Mouse (Mus musculus): ENCODE measurements around the gene Lcorl. TPM values are rescaled to one million over a fixed set of nuclear protein-coding genes. Genes with fewer than 3 reads are reported as not detected.

Lcorl gene
- total and polyA plus RNA-seq, 3 experiments: 4.2 to 5.8 (median 5.6) TPM

DNA sequence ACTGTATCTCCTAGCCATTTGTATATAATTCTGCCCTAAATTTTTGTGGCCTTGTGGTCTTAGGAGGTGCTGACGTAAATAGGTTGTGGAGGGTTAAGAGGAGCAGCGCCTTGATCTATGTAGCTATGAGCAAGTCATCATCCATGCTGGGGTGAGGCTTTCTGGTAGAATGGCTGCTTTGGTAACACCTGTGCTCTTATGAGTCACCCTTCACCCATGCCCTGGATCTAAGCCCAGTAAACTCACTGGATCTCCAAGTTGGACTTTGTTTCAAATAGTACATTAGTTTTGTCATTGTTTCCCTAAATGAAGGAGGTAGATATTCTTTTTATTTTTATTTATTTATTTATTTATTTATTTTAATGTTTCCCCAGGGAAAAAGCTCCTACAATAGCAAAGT is 47.3 kb upstream of the Lcorl start:
- TF ChIP-seq MXI1 (IDR thresholded peaks at IDR 0.05; ENCODE audit: low read depth, low read length) (no peak), BHLHE40 (IDR thresholded peaks at IDR 0.05; ENCODE audit: low read depth, low read length) (no peak), ZNF384 (IDR thresholded peaks at IDR 0.05; ENCODE audit: low read depth, low read length) (no peak), SMC3 (IDR thresholded peaks at IDR 0.05; ENCODE audit: low read depth, low read length) (no peak), ELF1 (IDR thresholded peaks at IDR 0.05; ENCODE audit: low read depth, low read length) (no peak), USF1 (IDR thresholded peaks at IDR 0.05; ENCODE audit: low read depth, low read length) (no peak), KAT2A (IDR thresholded peaks at IDR 0.05; ENCODE audit: insufficient replicate concordance, low read length) (no peak), CHD2 (IDR thresholded peaks at IDR 0.05; ENCODE audit: low read length) (no peak), MAX (IDR thresholded peaks at IDR 0.05; ENCODE audit: low read length) (no peak), EP300 (IDR thresholded peaks at IDR 0.05; ENCODE audit: low read length) (no peak), GABPA (IDR thresholded peaks at IDR 0.05; ENCODE audit: insufficient replicate concordance, low read depth, low read length) (no peak), MEF2A (IDR thresholded peaks at IDR 0.05; ENCODE audit: borderline replicate concordance, low read depth, low read length) (no peak), POLR2A (IDR thresholded peaks at IDR 0.05; ENCODE audit: low read depth, low read length) (no peak)
- Histone ChIP-seq H3K9me3 (replicated peaks; ENCODE audit: low read length) (no peaks in the 10 kb centered on the region), H3K4me3 (replicated peaks in 1 of 3; ENCODE audit: low read depth in 2 of 3, low read length in 2 of 3, poor library complexity in 1 of 3) (no peak overlapping the region), H3K36me3 (replicated peaks in 1 of 2; ENCODE audit: control insufficient read depth in 1 of 2, insufficient read depth in 1 of 2, low read length in 1 of 2) (no peaks in the 10 kb centered on the region), H3K9ac (ENCODE audit: insufficient read depth, low read depth) (no peak overlapping the region), H3K27ac (ENCODE audit: insufficient read depth, low read depth) (no peak overlapping the region), H3K4me1 (ENCODE audit: control insufficient read depth in 1 of 2, insufficient read depth in 2 of 2) (no peaks in the 10 kb centered on the region), H3K27me3 (replicated peaks) (no peaks in the 10 kb centered on the region), H3K4me2 (ENCODE audit: insufficient read depth, low read depth, poor library complexity, severe bottlenecking) (no peak overlapping the region), H3K79me2 (replicated peaks; ENCODE audit: control insufficient read depth, extremely low read depth, insufficient read depth, poor library complexity, severe bottlenecking) (no peaks in the 10 kb centered on the region)
- dilution Hi-C loops (cut with MboI; ENCODE audit: extremely low pct_ligation_motif_present, extremely low pct_unique_long_range_greater_than_20kb, low sequenced_read_pairs) (no loop called here), in situ Hi-C loops (cut with MboI; ENCODE audit: low pct_ligation_motif_present, low pct_unique_long_range_greater_than_20kb, low sequenced_read_pairs) (no loop called here)
- no peak for DNase-seq (ENCODE audit: extremely low read depth)

GRCm38 (mm10) chr5:45903246-45903645 is 45.8 kb upstream of the Lcorl start:
- no peak for DNase-seq (ENCODE audit: extremely low read depth)
- dilution Hi-C loops (cut with MboI; ENCODE audit: extremely low pct_ligation_motif_present, extremely low pct_unique_long_range_greater_than_20kb, low sequenced_read_pairs) (no loop called here), in situ Hi-C loops (cut with MboI; ENCODE audit: low pct_ligation_motif_present, low pct_unique_long_range_greater_than_20kb, low sequenced_read_pairs) (no loop called here)
- Histone ChIP-seq H3K27ac (ENCODE audit: insufficient read depth, low read depth) (no peak overlapping the region), H3K27me3 (replicated peaks) (no peaks in the 10 kb centered on the region), H3K4me2 (ENCODE audit: insufficient read depth, low read depth, poor library complexity, severe bottlenecking) (no peak overlapping the region), H3K4me3 (replicated peaks in 1 of 3; ENCODE audit: low read depth in 2 of 3, low read length in 2 of 3, poor library complexity in 1 of 3) (no peak overlapping the region), H3K9me3 (replicated peaks; ENCODE audit: low read length) (no peaks in the 10 kb centered on the region), H3K9ac (ENCODE audit: insufficient read depth, low read depth) (no peak overlapping the region), H3K79me2 (replicated peaks; ENCODE audit: control insufficient read depth, extremely low read depth, insufficient read depth, poor library complexity, severe bottlenecking) (no peaks in the 10 kb centered on the region), H3K36me3 (replicated peaks in 1 of 2; ENCODE audit: control insufficient read depth in 1 of 2, insufficient read depth in 1 of 2, low read length in 1 of 2) (no peaks in the 10 kb centered on the region), H3K4me1 (ENCODE audit: control insufficient read depth in 1 of 2, insufficient read depth in 2 of 2) (no peaks in the 10 kb centered on the region)
- no peak for TF ChIP-seq IRF4 (IDR thresholded peaks at IDR 0.05; ENCODE audit: low read depth, low read length)
- TF ChIP-seq CHD1 (IDR thresholded peaks at IDR 0.05; ENCODE audit: low read depth, low read length): no peak
- no peak for TF ChIP-seq ELF1 (IDR thresholded peaks at IDR 0.05; ENCODE audit: low read depth, low read length)
- TF ChIP-seq PAX5 (IDR thresholded peaks at IDR 0.05; ENCODE audit: low read length): no peak
- no peak for TF ChIP-seq ZMIZ1 (IDR thresholded peaks at IDR 0.05; ENCODE audit: low read depth, low read length)
- TF ChIP-seq CTCF (conservative IDR thresholded peaks at IDR 0.05 in 1 of 2, IDR thresholded peaks at IDR 0.05 in 1 of 2; ENCODE audit: low read depth in 2 of 2, low read length in 2 of 2): no peak
- no peak for TF ChIP-seq POLR2AphosphoS2 (IDR thresholded peaks at IDR 0.05; ENCODE audit: low read depth, low read length)
- TF ChIP-seq JUN (IDR thresholded peaks at IDR 0.05; ENCODE audit: insufficient read depth, low read depth, low read length): no peak
- no peak for TF ChIP-seq NRF1 (IDR thresholded peaks at IDR 0.05; ENCODE audit: low read depth, low read length)
- TF ChIP-seq MAFK (IDR thresholded peaks at IDR 0.05; ENCODE audit: insufficient replicate concordance, low read length): no peak
- TF ChIP-seq HCFC1 (IDR thresholded peaks at IDR 0.05; ENCODE audit: low read depth, low read length): no peak
- TF ChIP-seq E2F4 (IDR thresholded peaks at IDR 0.05; ENCODE audit: insufficient replicate concordance, low read depth, low read length): no peak
- TF ChIP-seq USF1 (IDR thresholded peaks at IDR 0.05; ENCODE audit: low read depth, low read length): no peak
- TF ChIP-seq UBTF (IDR thresholded peaks at IDR 0.05; ENCODE audit: low read depth, low read length): no peak
- no peak for TF ChIP-seq ZC3H11A (IDR thresholded peaks at IDR 0.05; ENCODE audit: low read depth, low read length)
- no peak for TF ChIP-seq SIN3A (IDR thresholded peaks at IDR 0.05; ENCODE audit: low read length)
